Mouse (Mus musculus): Measurements from ENCODE around the gene Rabgap1l.
"Not testable (repeated sequence)": the region's sequence is repeated elsewhere in the genome, so short reads cannot be mapped to it uniquely, and the experiment has no call there.

Rabgap1l gene

DNA sequence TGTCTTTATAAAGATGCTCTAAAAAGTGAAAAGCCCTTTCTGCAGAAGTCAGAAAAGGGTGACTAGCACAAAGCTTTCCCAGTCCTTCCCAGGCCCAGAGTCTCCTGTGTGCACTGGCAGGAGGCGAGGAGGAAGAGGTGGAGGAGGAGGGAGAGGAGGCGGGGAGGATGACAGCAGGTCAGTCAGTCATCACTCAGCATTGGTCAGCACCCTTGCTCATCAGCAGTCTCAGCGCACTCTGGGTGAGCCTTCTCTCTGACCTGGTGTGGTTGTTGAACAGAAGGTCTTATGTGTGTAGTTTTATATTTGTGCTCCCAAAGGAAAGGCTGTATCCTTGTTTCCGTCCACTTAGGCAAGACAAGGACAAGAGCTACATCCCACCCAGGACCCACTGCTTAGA is 508.8 kb downstream of the Rabgap1l start:
- no peak for DNase-seq (ENCODE audit: low spot score in 2 of 2)

DNA sequence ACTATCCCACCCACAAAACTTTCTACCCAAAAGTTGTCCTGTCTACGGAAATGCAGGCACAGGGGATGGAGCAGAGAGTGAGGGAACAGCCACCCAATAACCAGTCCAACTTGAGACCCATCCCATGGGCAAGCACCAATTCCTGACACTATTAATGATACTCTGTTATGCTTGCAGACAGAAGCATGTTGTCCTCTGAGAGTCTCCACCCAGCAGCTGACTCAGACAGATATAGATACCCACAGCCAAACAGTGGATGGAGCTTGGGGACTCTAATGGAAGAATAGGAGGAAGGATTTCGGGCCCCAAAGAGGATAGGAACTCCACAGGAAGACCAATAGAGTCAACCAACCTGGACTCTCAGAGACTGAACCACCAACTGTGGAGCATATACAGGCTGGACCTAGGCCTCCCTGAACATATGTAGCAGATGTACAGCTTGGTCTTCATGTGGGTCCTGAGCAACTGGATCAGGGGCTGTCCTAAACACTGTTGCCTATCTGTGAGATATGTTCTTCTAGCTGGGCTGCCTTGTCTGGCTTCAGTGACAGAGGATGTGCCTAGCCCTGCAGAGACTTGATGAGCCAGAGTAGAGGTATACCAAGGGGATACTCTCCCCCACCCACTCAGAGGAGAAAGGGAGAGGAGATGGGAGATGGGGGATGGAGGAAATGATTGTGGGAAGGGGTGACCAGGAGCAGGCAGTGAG is 510.7 kb downstream of the Rabgap1l start:
- DNase-seq (ENCODE audit: low spot score in 2 of 2) = not testable (repeated sequence)

DNA sequence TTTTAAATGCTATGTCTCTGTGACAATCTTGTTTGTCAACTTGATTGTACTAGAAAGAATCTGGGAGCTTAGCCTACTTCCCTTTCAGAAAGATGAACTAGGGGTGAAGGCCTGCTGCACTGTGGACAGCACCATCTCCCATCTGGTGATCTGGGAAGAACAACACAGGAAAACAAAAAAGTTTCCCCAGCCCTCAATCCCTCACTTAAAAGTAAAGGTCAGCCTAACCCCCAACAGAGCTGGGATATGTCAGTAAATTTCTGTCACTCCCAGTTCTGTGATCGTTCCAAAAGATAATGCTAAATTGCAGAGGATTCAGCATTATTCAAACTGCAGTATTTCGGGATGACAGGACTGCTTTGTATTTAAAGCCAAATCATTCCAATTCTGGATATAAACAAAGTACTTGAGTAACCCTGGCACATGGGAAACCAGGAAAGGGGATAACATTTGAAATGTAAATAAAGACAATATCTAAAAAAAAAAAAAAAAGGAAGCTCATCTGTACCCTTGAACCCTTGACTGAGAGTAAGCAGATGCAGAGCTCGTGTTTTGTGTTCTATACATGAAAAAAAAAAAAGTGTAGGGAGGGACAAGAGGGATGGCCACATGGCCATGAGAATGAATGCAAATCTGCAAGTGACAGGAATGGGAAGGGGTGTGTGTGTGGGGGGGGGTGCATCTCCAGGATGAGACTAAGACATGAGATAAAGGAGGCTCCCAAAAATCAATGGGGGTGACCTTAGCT is 511.5 kb downstream of the Rabgap1l start:
- DNase-seq (ENCODE audit: low spot score in 2 of 2) = no peak

DNA sequence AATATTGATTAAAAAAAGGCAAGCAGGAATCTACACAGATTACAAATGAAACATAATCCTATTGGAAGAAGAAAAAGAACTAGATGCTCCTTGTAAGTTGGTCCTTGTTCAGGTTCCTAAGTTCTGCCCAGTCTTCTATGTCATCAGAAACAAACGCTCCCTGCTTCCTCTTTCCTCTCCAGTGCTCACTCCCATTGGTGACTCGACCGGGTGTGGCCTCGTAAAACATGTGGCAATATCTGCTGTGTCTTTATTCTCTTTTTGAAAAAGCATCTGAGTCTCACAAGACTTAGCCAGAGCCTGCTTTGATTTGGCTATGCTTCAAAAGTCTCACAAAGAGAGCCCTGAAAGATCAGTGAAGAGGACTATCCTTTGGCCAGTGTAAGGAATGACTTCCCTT is 512.4 kb downstream of the Rabgap1l start:
- DNase-seq (ENCODE audit: low spot score in 2 of 2) = no peak

- DNase-seq (ENCODE audit: low spot score in 2 of 2) = no peak
These were observed 514.9 kb downstream of the Rabgap1l start for GRCm38 (mm10) chr1:160277940-160278682.

DNA sequence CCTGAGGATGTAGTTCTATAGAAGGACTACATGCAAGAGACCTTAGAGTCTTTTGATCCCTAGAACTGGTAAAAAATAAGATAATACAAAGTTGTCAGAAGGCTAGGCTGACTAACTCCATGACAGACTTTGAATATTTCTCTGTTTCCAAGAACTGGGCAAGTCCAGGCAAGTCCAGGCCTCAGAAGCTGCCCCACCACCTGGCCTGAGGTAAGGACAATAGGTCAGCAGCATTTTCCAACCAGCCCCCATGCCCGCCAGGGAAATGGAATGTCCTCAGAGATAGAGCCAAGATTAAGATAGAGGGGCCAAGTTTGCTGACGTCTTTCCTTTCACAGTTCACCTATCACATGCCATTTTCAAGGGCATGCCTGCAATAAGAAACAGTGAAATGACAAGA is 517.8 kb downstream of the Rabgap1l start:
- DNase-seq (ENCODE audit: low spot score in 2 of 2) = no peak

GRCm38 (mm10) chr1:160273133-160273743 is 519.8 kb downstream of the Rabgap1l start:
- no peak for DNase-seq (ENCODE audit: low spot score in 2 of 2)

DNA sequence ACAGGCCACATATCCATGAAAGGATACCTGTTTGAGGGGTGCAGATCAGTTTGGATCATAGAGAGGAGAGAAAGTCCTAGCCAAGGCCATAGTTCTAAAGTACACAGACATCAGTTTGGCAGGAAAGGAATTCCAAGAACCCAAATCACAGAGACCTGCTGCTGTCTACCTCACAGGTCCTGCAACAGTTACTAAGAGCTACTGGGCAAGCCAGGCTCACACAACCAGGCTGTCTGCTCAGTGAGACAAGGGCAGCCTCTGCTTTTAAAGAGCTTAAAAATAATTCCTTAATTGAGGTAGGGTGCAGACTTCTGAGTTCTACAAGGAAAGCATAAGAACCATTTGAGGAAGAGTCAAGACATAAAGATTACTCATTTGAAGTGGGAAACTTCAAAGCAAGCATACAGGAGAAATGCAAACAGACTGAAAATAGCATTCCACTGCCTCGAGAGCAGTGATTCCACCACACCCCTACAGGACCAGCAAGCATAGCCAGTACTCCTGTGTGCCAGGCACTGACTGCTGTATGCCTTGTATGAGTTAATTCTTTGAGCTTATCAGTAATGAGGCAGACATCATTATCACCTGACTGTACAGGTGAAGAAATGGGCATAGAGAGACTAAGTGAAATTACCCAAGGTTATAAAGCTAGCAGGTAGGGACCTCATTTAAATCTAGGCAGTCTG is 521.6 kb downstream of the Rabgap1l start:
- no peak for DNase-seq (ENCODE audit: low spot score in 2 of 2)

- no peak for DNase-seq (ENCODE audit: low spot score in 2 of 2)
These were observed 524.7 kb downstream of the Rabgap1l start for GRCm38 (mm10) chr1:160268322-160268721.

DNA sequence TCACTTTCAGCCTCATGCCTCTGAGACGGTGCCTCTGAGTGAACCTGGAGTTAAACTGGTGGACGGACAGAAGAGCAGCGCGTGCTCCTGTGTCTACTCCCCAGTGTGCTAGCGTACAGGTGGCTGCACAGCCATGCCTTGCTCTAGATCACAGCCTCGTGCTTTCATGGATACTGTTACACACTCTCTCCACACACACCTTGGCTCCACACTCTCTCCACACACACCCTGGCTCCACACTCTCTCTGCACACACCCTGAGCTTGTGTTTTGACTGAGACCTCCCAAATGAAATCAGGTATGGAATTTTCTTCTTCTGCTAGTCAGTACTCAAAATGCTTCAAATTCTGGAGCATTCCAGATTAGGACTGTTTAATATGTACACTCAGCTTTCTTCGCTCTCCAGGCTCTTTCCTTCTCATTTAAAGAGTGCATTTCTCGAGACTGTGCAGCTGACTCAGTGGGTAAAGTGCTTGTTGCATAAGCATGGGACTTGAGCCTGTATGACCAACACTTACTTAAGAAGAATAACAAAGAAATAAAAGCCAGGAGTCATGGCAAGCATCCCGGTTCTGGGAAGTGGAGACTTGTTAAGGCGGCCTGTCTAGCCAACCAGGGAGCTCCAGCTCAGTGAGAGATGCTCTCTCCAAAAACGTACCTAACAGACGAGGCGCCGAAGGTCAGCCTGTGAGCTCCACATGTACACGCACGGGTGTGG is 529.2 kb downstream of the Rabgap1l start:
- no peak for DNase-seq (ENCODE audit: low spot score in 2 of 2)

DNA sequence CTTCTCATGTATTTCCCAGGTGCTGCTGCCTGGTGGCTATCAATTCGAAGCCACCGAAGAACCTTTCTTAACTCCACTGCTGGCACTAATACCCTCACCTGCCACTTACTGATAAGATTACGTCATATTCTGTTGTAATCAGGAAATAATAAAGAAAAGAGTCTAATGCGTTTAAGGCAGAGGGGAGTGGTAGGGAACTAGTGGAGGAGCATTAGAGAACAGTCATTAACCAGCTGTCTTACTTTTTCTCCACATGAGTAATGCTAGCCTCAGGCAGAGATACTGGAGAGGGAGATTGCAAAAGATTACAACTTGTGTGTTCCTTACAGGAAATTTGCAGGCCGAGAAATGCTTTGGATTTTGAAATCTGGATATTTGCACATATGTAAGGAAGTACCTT is 530.0 kb downstream of the Rabgap1l start:
- no peak for DNase-seq (ENCODE audit: low spot score in 2 of 2)

DNA sequence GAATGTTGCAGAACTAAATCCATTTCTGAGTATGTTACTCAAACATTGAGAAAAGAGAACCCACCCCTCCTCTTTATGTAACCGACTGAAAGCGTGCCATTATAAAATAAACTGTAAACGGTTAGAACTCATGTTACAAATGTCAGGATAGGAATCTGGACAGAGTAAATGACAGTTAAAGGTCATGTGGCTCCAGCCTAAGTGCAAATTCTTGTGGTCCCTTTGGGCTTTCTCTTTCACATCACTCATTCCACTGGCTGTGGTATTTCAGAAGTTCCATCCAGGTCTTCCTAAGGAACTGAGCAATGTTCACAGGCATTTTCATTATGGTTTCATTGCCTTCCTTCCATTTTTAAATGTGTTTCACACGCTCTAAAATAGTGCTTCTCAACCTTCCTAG is 530.6 kb downstream of the Rabgap1l start:
- no peak for DNase-seq (ENCODE audit: low spot score in 2 of 2)

- DNase-seq (ENCODE audit: low spot score in 2 of 2) = no peak
These were observed 531.2 kb downstream of the Rabgap1l start for GRCm38 (mm10) chr1:160261849-160262248.

DNA sequence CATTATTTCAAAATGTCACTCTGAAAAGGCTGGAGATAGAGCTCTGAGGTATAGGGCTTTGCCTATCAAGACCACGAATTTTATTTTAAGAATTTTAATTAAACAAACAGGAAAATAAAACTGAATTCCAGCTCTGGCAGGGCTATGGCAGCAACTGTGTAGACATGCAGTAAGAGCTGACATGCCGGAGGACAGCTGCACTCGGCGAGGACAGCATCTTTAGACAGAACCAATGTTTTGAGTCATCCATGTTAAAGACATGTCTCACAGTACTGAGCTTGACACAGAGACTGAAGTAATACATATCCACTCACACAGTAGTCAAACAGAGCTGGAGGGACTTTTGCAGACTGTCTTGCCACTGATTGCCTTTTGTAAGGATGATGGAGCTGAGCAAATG is 532.4 kb downstream of the Rabgap1l start:
- DNase-seq (ENCODE audit: low spot score in 2 of 2) = no peak

GRCm38 (mm10) chr1:160259884-160260283 is 533.1 kb downstream of the Rabgap1l start:
- DNase-seq (ENCODE audit: low spot score in 2 of 2) = no peak

GRCm38 (mm10) chr1:160253108-160253507 is 539.9 kb downstream of the Rabgap1l start:
- no peak for DNase-seq (ENCODE audit: low spot score in 2 of 2)

- no peak for DNase-seq (ENCODE audit: low spot score in 2 of 2)
These were observed 541.5 kb downstream of the Rabgap1l start for GRCm38 (mm10) chr1:160251388-160252007.

- no peak for DNase-seq (ENCODE audit: low spot score in 2 of 2)
These were observed 542.2 kb downstream of the Rabgap1l start for GRCm38 (mm10) chr1:160250782-160251181.

DNA sequence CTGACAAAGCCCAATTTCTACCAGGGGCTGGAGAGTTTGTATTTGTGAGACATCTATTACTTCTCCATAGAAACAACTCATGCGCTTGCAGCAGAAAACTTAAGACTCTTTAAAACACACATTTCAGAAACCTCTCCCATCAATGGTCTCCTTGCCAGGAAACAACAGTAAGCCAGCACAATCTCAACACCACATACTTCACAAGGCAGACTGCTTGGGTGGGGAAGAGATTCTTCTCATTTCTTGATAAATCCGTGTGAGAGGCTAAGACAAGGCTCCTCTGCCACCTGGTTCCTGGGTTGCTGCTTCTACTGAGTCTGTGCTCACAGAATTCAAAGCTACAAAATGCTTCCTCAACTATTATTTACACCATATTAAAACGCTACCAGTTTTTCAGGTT is 543.2 kb downstream of the Rabgap1l start:
- no peak for DNase-seq (ENCODE audit: low spot score in 2 of 2)

DNA sequence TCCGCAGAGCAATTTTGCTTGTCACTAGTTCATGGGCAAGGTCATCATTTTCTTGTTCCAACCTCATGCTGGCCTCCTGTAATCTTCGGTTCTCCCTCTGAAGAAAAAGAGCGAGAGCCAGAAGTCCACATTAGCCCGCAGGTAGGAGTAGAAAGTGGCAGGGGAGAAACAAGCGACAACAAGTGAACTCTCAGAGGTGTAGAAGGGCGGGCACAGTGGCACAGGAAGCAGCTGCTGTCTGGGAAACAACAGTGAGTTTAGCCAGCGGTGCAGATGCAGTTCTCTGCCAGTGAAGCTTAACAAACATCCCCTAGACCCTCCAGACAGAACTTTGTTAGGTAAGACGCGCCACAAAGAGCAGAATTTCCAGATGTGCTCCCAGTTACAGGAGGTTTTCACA is 545.5 kb downstream of the Rabgap1l start:
- no peak for DNase-seq (ENCODE audit: low spot score in 2 of 2)

GRCm38 (mm10) chr1:160246844-160247243 is 546.2 kb downstream of the Rabgap1l start:
- no peak for DNase-seq (ENCODE audit: low spot score in 2 of 2)

Data from frontal cortex, postnatal 14 days (tissue).